12 mouse cellular contexts compared by ENCODE assay signal in genomic region chr15:62709546-62709945, GRCm38 (mm10).
DNase-seq lines count a peak whose midpoint lies in the region; ATAC-seq and TF ChIP-seq lines count a peak whose summit lies in the region.
"Had no signal": no experiment of that assay in that cellular context is flagged by ENCODE, and none has a peak within 500 bp of the region (broad histone marks: within the 10 kb centered on the region; RNA-seq: fewer than 3 reads in every experiment).

No protein-coding gene starts in this region.

- no peak overlapping the region for H3K9ac ChIP-seq in heart, embryonic 12.5 days
- no peak overlapping the region for H3K9ac ChIP-seq in midbrain, postnatal 0 days (replicated peaks; ENCODE audit: low read length, poor library complexity, severe bottlenecking)
- no peak overlapping the region for H3K9ac ChIP-seq in midbrain, embryonic 13.5 days (replicated peaks)
- H3K9ac ChIP-seq: neural tube, embryonic 12.5 days had no signal

- H3K4me3 ChIP-seq in heart, embryonic 12.5 days, result no peak overlapping the region
- no peak overlapping the region for H3K4me3 ChIP-seq in midbrain, postnatal 0 days (ENCODE audit: low read depth, low read length)
- no peak overlapping the region for H3K4me3 ChIP-seq in midbrain, embryonic 13.5 days (replicated peaks)
- H3K4me3 ChIP-seq: megakaryocyte, embryonic 14.5 days; neural tube, embryonic 12.5 days had no signal

- H3K4me2 ChIP-seq in heart, embryonic 12.5 days, result no peak overlapping the region
- H3K4me2 ChIP-seq in midbrain, postnatal 0 days (ENCODE audit: low read depth, low read length, poor library complexity, severe bottlenecking), result no peak overlapping the region
- no peak overlapping the region for H3K4me2 ChIP-seq in midbrain, embryonic 13.5 days (replicated peaks)
- H3K4me2 ChIP-seq: neural tube, embryonic 12.5 days had no signal

- H3K36me3 ChIP-seq in heart, embryonic 12.5 days, result no peaks in the 10 kb centered on the region
- no peaks in the 10 kb centered on the region for H3K36me3 ChIP-seq in midbrain, postnatal 0 days (ENCODE audit: insufficient read depth, low read length)
- no peaks in the 10 kb centered on the region for H3K36me3 ChIP-seq in midbrain, embryonic 13.5 days
- H3K36me3 ChIP-seq: G1E; neural tube, embryonic 12.5 days had no signal

- DNase-seq in adrenal gland, adult (ENCODE audit: inconsistent age in 2 of 2, low spot score in 1 of 2), result peak; percentile 18 to 43
- no peak for DNase-seq in adrenal gland, adult 2 months
- peak; percentile 33 for DNase-seq in heart, postnatal 4 days
- DNase-seq in midbrain, postnatal 0 days (ENCODE audit: low spot score), result peak; percentile 19
- peak; percentile 3 to 12 for DNase-seq in layer of hippocampus, postnatal 14 days (ENCODE audit: low spot score in 2 of 2)
- no peak for DNase-seq in spleen, postnatal 36 days (ENCODE audit: low spot score in 2 of 2)
- DNase-seq: heart, postnatal 36 days had no signal

- no peaks in the 10 kb centered on the region for H3K4me1 ChIP-seq in heart, embryonic 12.5 days (replicated peaks)
- no peaks in the 10 kb centered on the region for H3K4me1 ChIP-seq in midbrain, postnatal 0 days (ENCODE audit: insufficient read depth, low read length)
- H3K4me1 ChIP-seq in midbrain, embryonic 13.5 days (replicated peaks), result no peaks in the 10 kb centered on the region
- H3K4me1 ChIP-seq: neural tube, embryonic 12.5 days had no signal

- H3K27me3 ChIP-seq in heart, embryonic 12.5 days (replicated peaks), result no peaks in the 10 kb centered on the region
- no peaks in the 10 kb centered on the region for H3K27me3 ChIP-seq in midbrain, postnatal 0 days (ENCODE audit: insufficient read depth, low read length)
- no peaks in the 10 kb centered on the region for H3K27me3 ChIP-seq in midbrain, embryonic 13.5 days
- H3K27me3 ChIP-seq: megakaryocyte, embryonic 14.5 days; neural tube, embryonic 12.5 days had no signal

- 78% methylated on average over 2 of the region's 2 CpGs for WGBS in heart, embryonic 12.5 days
- 63% methylated on average over 2 of the region's 2 CpGs for WGBS in midbrain, postnatal 0 days
- 83% methylated on average over 2 of the region's 2 CpGs for WGBS in midbrain, embryonic 13.5 days

- H3K27ac ChIP-seq in heart, embryonic 12.5 days (ENCODE audit: poor library complexity, severe bottlenecking), result no peak overlapping the region
- H3K27ac ChIP-seq in midbrain, postnatal 0 days (ENCODE audit: low read depth, low read length), result no peak overlapping the region
- no peak overlapping the region for H3K27ac ChIP-seq in midbrain, embryonic 13.5 days
- H3K27ac ChIP-seq: neural tube, embryonic 12.5 days had no signal

- ATAC-seq in heart, embryonic 12.5 days (ENCODE audit: insufficient number of reproducible peaks, low FRiP score), result no peak
- ATAC-seq in midbrain, postnatal 0 days (ENCODE audit: low FRiP score), result no peak
- ATAC-seq in midbrain, embryonic 13.5 days, result no peak

- TF ChIP-seq CTCF in midbrain, postnatal 0 days (IDR thresholded peaks at IDR 0.05), result no peak

- H3K9me3 ChIP-seq in heart, embryonic 12.5 days (replicated peaks), result no peaks in the 10 kb centered on the region
- H3K9me3 ChIP-seq in midbrain, postnatal 0 days (ENCODE audit: low read length), result no peaks in the 10 kb centered on the region
- H3K9me3 ChIP-seq in midbrain, embryonic 13.5 days, result no peaks in the 10 kb centered on the region
- H3K9me3 ChIP-seq: G1E; megakaryocyte, embryonic 14.5 days; neural tube, embryonic 12.5 days had no signal

Comparison
In these comparisons a context has a peak if more than half of its experiments do, and no peak if none do; other contexts are left out.
1. DNase-seq: peak in adrenal gland, adult (2 of 2), heart, postnatal 4 days (single experiment), midbrain, postnatal 0 days (single experiment) and layer of hippocampus, postnatal 14 days (2 of 2); none in adrenal gland, adult 2 months (single experiment) and spleen, postnatal 36 days (0 of 2).